Mouse (Mus musculus): ENCODE data around the gene Saa1. TPM values are rescaled to one million over a fixed set of nuclear protein-coding genes. Genes with fewer than 3 reads are reported as not detected.
"Not testable (repeated sequence)": the region's sequence is repeated elsewhere in the genome, so short reads cannot be mapped to it uniquely, and the experiment has no call there.

The Saa1 gene
- polyA plus RNA-seq, 1 experiment: 4.3 TPM

DNA sequence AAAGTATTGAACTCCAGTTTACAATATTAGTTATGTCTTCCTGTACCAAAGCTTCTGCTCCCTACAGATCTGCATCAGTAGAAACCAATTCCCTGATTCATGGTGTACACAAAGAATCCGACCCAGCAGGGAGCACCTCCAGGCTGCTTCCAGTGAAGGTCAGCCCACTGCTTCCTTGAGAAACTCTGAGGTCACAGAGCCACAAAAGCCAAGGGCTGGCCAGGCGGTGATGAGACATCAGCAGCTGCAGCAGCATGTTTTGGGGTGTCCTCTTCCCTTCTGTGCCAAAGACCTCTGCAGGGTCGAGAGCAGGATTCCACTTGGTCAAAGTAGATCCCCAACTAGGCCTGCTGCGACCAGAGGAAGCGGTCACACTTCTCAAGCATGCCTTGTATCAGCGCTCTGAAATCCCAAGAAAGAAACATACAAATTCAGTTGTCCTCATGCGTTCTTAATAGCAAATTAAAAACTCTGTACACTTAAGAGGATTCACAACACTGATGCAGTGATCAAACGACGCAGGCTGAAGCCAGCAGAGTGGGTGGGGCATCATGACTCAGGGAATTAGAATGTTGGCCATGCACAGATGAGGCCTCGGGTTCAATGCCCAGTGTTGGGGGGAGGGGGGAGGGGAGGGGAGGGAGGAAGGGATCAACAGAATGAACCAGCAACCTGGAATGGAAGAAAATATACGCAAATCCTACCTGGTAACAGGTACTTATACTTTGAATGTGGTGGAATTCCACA, 18.4 kb upstream of the Saa1 start:
- H3K4me3 ChIP-seq (ENCODE audit: control insufficient read depth, insufficient read depth, low read length): no peak overlapping the region
- H3K36me3 ChIP-seq (ENCODE audit: control insufficient read depth, insufficient read depth, low read length): peaks cover 17% of the 10 kb centered on the region; the same call in 1 of the 2 replicates
- no peak for TF ChIP-seq CTCF (IDR thresholded peaks at IDR 0.05; ENCODE audit: borderline replicate concordance, control insufficient read depth, extremely low read depth, insufficient read depth, low read length, poor library complexity)
- no peak for TF ChIP-seq POLR2A (IDR thresholded peaks at IDR 0.05; ENCODE audit: control insufficient read depth, extremely low read depth, insufficient read depth, low read length, poor library complexity)
- H3K27ac ChIP-seq (ENCODE audit: control insufficient read depth, insufficient read depth, low read length): no peak overlapping the region
- DNase-seq: no peak
- no peaks in the 10 kb centered on the region; the same call in 1 of the 2 replicates for H3K27me3 ChIP-seq (ENCODE audit: control insufficient read depth, insufficient read depth, low read length)
- 89% methylated on average over 11 of the region's 11 CpGs for WGBS
- no peaks in the 10 kb centered on the region for H3K4me1 ChIP-seq (replicated peaks; ENCODE audit: control insufficient read depth, insufficient read depth, low read length)

DNA sequence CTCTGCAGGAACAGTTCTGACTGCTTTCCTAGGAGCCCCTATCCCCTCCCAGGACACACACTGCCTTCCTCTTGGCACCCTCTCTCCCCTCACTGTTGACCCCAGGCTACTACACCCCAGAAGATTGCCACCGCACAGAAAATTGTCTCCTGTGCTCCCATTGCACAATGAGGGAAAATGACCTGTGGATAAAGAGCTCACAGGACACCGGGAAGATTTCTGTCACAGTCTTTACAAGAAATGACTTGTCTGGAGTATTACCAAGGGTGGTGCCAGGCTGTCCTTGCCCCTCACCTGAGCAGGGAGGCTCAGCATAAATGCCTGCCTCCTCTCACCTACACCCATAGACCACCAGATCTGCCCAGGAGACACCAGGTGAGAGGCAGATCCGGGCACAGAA, 8.7 kb upstream of the Saa1 start, which contains the start of gene Saa2:
Saa2 (plus strand) TSS at position 301 of the 400 bp plus-strand sequence.
- Histone ChIP-seq H3K36me3 (ENCODE audit: control insufficient read depth, insufficient read depth, low read length) (no peaks in the 10 kb centered on the region), H3K4me1 (replicated peaks; ENCODE audit: control insufficient read depth, insufficient read depth, low read length) (0 out of 2 replicates have a peak, but pooled peaks cover 3% of the 10 kb centered on the region), H3K27ac (ENCODE audit: control insufficient read depth, insufficient read depth, low read length) (no peak within 1 kb of the TSS), H3K4me3 (ENCODE audit: control insufficient read depth, insufficient read depth, low read length) (no peak within 1 kb of the TSS), H3K27me3 (ENCODE audit: control insufficient read depth, insufficient read depth, low read length) (no peaks in the 10 kb centered on the region)
- no peak for DNase-seq
- 92% methylated on average over 3 of the region's 3 CpGs for WGBS
- TF ChIP-seq CTCF (IDR thresholded peaks at IDR 0.05; ENCODE audit: borderline replicate concordance, control insufficient read depth, extremely low read depth, insufficient read depth, low read length, poor library complexity): no peak
- no peak for TF ChIP-seq POLR2A (IDR thresholded peaks at IDR 0.05; ENCODE audit: control insufficient read depth, extremely low read depth, insufficient read depth, low read length, poor library complexity)

DNA sequence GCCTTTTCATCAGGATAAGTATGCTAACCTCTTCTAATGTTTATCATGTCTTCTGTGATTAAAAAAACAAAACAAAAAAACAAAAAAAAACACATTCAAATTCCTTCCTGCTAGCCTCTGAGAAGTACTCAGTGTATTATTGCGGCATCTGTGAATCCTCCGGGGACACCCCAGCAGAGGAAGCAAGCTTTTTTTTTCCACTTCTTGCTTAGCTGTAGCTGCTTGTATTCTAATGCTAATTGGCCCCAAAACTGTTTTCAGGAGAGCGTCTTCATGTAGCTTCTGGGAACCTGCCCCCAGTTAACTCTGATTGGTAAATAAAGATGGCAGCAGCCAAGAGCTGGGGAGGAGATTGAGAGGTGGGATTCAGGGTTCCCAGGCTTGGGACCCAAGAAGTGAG, 5.7 kb upstream of the Saa1 start:
- WGBS: 92% methylated on average over 3 of the region's 3 CpGs
- no peak for DNase-seq
- H3K4me3 ChIP-seq (ENCODE audit: control insufficient read depth, insufficient read depth, low read length): no peak overlapping the region
- no peaks in the 10 kb centered on the region for H3K27me3 ChIP-seq (ENCODE audit: control insufficient read depth, insufficient read depth, low read length)
- no peak for TF ChIP-seq CTCF (IDR thresholded peaks at IDR 0.05; ENCODE audit: borderline replicate concordance, control insufficient read depth, extremely low read depth, insufficient read depth, low read length, poor library complexity)
- TF ChIP-seq POLR2A (IDR thresholded peaks at IDR 0.05; ENCODE audit: control insufficient read depth, extremely low read depth, insufficient read depth, low read length, poor library complexity): no peak
- no peak overlapping the region for H3K27ac ChIP-seq (ENCODE audit: control insufficient read depth, insufficient read depth, low read length)
- H3K4me1 ChIP-seq (replicated peaks; ENCODE audit: control insufficient read depth, insufficient read depth, low read length): 0 out of 2 replicates have a peak, but pooled peaks cover 3% of the 10 kb centered on the region
- H3K36me3 ChIP-seq (ENCODE audit: control insufficient read depth, insufficient read depth, low read length): no peaks in the 10 kb centered on the region

DNA sequence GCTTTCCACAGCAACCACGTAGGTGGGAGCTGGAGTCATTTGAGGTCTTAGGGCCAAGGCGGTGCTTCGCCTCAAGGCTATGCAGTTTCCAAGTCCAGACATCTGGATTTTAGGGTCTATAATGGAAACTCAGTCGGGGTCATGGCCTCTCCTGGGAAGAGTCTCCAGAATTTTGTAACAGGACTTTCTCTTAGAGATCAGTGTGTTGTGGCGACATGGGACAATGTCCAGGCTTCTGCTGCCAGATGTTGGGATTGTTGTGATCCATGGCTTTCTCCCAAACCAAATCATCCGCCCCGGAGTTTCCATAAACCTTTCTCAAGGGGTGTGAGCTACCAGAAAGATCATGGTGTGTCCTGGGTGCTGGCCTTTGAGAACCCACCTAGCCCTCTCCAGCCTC, 3.6 kb upstream of the Saa1 start:
- Histone ChIP-seq H3K27me3 (ENCODE audit: control insufficient read depth, insufficient read depth, low read length) (no peaks in the 10 kb centered on the region), H3K27ac (ENCODE audit: control insufficient read depth, insufficient read depth, low read length) (no peak overlapping the region), H3K4me3 (ENCODE audit: control insufficient read depth, insufficient read depth, low read length) (no peak overlapping the region), H3K36me3 (ENCODE audit: control insufficient read depth, insufficient read depth, low read length) (no peaks in the 10 kb centered on the region), H3K4me1 (replicated peaks; ENCODE audit: control insufficient read depth, insufficient read depth, low read length) (no peaks in the 10 kb centered on the region; the same call in 1 of the 2 replicates)
- no peak for DNase-seq
- WGBS: 94% methylated on average over 7 of the region's 7 CpGs
- TF ChIP-seq POLR2A (IDR thresholded peaks at IDR 0.05; ENCODE audit: control insufficient read depth, extremely low read depth, insufficient read depth, low read length, poor library complexity): no peak
- no peak for TF ChIP-seq CTCF (IDR thresholded peaks at IDR 0.05; ENCODE audit: borderline replicate concordance, control insufficient read depth, extremely low read depth, insufficient read depth, low read length, poor library complexity)

DNA sequence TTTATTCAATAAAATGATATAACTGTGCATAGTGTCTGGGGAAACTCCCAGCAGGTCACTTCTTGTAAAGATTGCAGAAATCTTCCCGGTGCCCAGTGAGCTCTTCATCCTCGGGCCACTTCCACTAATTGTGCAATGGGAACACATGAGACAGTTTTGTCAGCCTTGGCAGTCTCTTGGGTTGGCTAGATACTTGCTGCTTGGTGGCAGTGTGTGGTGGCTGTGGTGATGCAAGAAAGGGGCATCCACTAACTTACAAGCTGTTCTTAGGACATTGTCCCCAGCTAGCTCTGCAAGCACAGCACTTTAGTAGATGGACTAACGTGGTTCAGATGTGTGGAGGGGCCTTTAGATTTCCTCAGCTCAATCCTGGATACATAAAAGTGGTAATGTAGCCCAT, 3.0 kb upstream of the Saa1 start:
- no peak for TF ChIP-seq CTCF (IDR thresholded peaks at IDR 0.05; ENCODE audit: borderline replicate concordance, control insufficient read depth, extremely low read depth, insufficient read depth, low read length, poor library complexity)
- TF ChIP-seq POLR2A (IDR thresholded peaks at IDR 0.05; ENCODE audit: control insufficient read depth, extremely low read depth, insufficient read depth, low read length, poor library complexity): no peak
- no peaks in the 10 kb centered on the region; the same call in 1 of the 2 replicates for H3K4me1 ChIP-seq (replicated peaks; ENCODE audit: control insufficient read depth, insufficient read depth, low read length)
- H3K36me3 ChIP-seq (ENCODE audit: control insufficient read depth, insufficient read depth, low read length): no peaks in the 10 kb centered on the region
- no peak overlapping the region for H3K4me3 ChIP-seq (ENCODE audit: control insufficient read depth, insufficient read depth, low read length)
- DNase-seq: no peak
- H3K27me3 ChIP-seq (ENCODE audit: control insufficient read depth, insufficient read depth, low read length): no peaks in the 10 kb centered on the region
- WGBS: 79% methylated on average over 3 of the region's 3 CpGs
- H3K27ac ChIP-seq (ENCODE audit: control insufficient read depth, insufficient read depth, low read length): no peak overlapping the region

DNA sequence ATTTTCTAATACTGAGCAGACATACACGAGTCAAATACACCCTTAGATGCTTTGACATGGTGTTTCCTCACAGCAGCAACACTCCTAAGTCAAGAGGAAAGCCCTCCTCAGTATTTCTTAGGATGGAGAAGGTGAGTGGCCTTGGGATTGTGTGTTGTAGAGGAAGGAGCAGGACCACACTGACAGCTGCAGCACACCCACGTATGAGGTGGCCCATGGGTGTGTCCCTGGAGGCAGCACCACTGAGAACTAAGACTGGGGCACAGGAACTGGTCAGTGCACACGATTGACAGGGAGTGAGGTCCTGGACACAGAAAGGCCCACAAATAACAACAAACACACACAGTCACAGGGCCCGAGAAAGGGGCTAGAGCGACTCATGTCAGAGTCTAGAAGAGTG, 2.7 kb downstream of the Saa1 start:
- 86% methylated on average over 5 of the region's 5 CpGs for whole genome bisulfite sequencing
- H3K4me1 ChIP-seq (replicated peaks; ENCODE audit: control insufficient read depth, insufficient read depth, low read length); H3K27ac ChIP-seq (ENCODE audit: control insufficient read depth, insufficient read depth, low read length); H3K4me3 ChIP-seq (ENCODE audit: control insufficient read depth, insufficient read depth, low read length); H3K27me3 ChIP-seq (ENCODE audit: control insufficient read depth, insufficient read depth, low read length); H3K36me3 ChIP-seq (ENCODE audit: control insufficient read depth, insufficient read depth, low read length); DNase-seq: not testable (repeated sequence)
